Mouse (Mus musculus) MEL (cell line): ENCODE results near the gene Zfp598. TPM values are rescaled to one million over a fixed set of nuclear protein-coding genes. Genes with fewer than 3 reads are reported as not detected.

Experiments used
- DNase-seq: peaks from one replicate; pipeline ENCODE4 v3.0.0; 2011; ENCODE audit warnings: low read depth, low spot score
- H3K27ac ChIP-seq: 2 replicates; pipeline ENCODE4 v1.5.1; 2012; ENCODE audit warnings: low read depth, mild to moderate bottlenecking, control low read depth, low read length, moderate library complexity; ENCODE audit not compliant: control insufficient read depth
- H3K27me3 ChIP-seq, 2 experiments: fragments of 150-350 bp in 1 of 2; sonication (generic) in 1 of 2; 2 replicates each; pipeline ENCODE4 v1.6.1; 2012; ENCODE audit warnings: low read length in 2 of 2, mild to moderate bottlenecking in 2 of 2, improper control_type of control experiment in 1 of 2, moderate library complexity in 1 of 2; ENCODE audit not compliant: insufficient read depth in 2 of 2, control insufficient read depth in 1 of 2
- H3K36me3 ChIP-seq, 2 experiments: 2 replicates each; pipeline ENCODE4 v1.6.1; 2012 to 2014; ENCODE audit warnings: low read length in 2 of 2, improper control_type of control experiment in 1 of 2, inconsistent platforms in 1 of 2, mild to moderate bottlenecking in 1 of 2; ENCODE audit not compliant: insufficient read depth in 2 of 2, control insufficient read depth in 1 of 2
- H3K4me1 ChIP-seq, 2 experiments: fragments of 150-350 bp in 1 of 2; sonication (generic) in 1 of 2; 2 replicates each; pipeline ENCODE4 v1.6.1; 2012; ENCODE audit warnings: low read length in 2 of 2, improper control_type of control experiment in 1 of 2, mild to moderate bottlenecking in 1 of 2; ENCODE audit not compliant: insufficient read depth in 2 of 2, control insufficient read depth in 1 of 2
- H3K4me3 ChIP-seq, 2 experiments: fragments of 150-350 bp in 1 of 2; sonication (generic) in 1 of 2; 2 replicates each; pipeline ENCODE4 v1.5.1; 2012; ENCODE audit warnings: low read depth in 2 of 2, low read length in 2 of 2, mild to moderate bottlenecking in 2 of 2, moderate library complexity in 2 of 2, control low read depth in 1 of 2, improper control_type of control experiment in 1 of 2; ENCODE audit not compliant: control insufficient read depth in 1 of 2, insufficient read depth in 1 of 2
- H3K79me2 ChIP-seq: 2 replicates; pipeline ENCODE4 v1.6.1; 2012; ENCODE audit warnings: mild to moderate bottlenecking, low read length, moderate library complexity; ENCODE audit not compliant: control insufficient read depth, poor library complexity, insufficient read depth
- H3K9ac ChIP-seq: 2 replicates; pipeline ENCODE4 v1.6.1; 2012; ENCODE audit warnings: low read depth, mild to moderate bottlenecking, control low read depth, low read length, moderate library complexity; ENCODE audit not compliant: control insufficient read depth, poor library complexity, severe bottlenecking
- H3K9me3 ChIP-seq: fragments of 150-350 bp; sonication (generic); replicated peaks from 2 replicates; pipeline ENCODE4 v1.6.1; 2012; ENCODE audit warnings: mild to moderate bottlenecking, low read length, improper control_type of control experiment, moderate library complexity; ENCODE audit not compliant: insufficient read depth
- BHLHE40 ChIP-seq: IDR thresholded peaks from 2 replicates; pipeline ENCODE4 v1.6.1; 2012; ENCODE audit warnings: low read depth, mild to moderate bottlenecking, inconsistent platforms, low read length, improper control_type of control experiment, borderline replicate concordance
- CHD1 ChIP-seq: IDR thresholded peaks from 2 replicates; pipeline ENCODE4 v1.6.1; 2012; ENCODE audit warnings: low read depth, mild to moderate bottlenecking, inconsistent platforms, low read length, improper control_type of control experiment
- EP300 ChIP-seq, 2 experiments: IDR thresholded peaks; 2 replicates each; pipeline ENCODE4 v1.6.1; 2011; ENCODE audit warnings: improper control_type of control experiment in 2 of 2, low read length in 2 of 2, low read depth in 1 of 2, mild to moderate bottlenecking in 1 of 2
- GABPA ChIP-seq: IDR thresholded peaks from 2 replicates; pipeline ENCODE4 v1.6.1; 2012; ENCODE audit warnings: low read depth, mild to moderate bottlenecking, inconsistent platforms, low read length, improper control_type of control experiment, moderate library complexity
- HCFC1 ChIP-seq: IDR thresholded peaks from 2 replicates; pipeline ENCODE4 v1.6.1; 2012; ENCODE audit warnings: low read depth, mild to moderate bottlenecking, inconsistent platforms, low read length, improper control_type of control experiment, moderate library complexity
- JUND ChIP-seq: IDR thresholded peaks from 2 replicates; pipeline ENCODE4 v1.6.1; 2011; ENCODE audit warnings: low read depth, mild to moderate bottlenecking, improper control_type of control experiment, low read length
- KAT2A ChIP-seq: conservative IDR thresholded peaks from 2 replicates; pipeline ENCODE4 v1.6.1; 2012; ENCODE audit warnings: low read depth, low read length, improper control_type of control experiment, inconsistent platforms
- MAFK ChIP-seq: IDR thresholded peaks from 2 replicates; pipeline ENCODE4 v1.6.1; 2011; ENCODE audit warnings: low read depth, mild to moderate bottlenecking, low read length, improper control_type of control experiment, borderline replicate concordance
- MAZ ChIP-seq: IDR thresholded peaks from 2 replicates; pipeline ENCODE4 v1.6.1; 2012; ENCODE audit warnings: low read depth, mild to moderate bottlenecking, inconsistent platforms, low read length, improper control_type of control experiment
- MYB ChIP-seq: IDR thresholded peaks from 2 replicates; pipeline ENCODE4 v1.6.1; 2011; ENCODE audit warnings: mild to moderate bottlenecking, low read depth, low read length, improper control_type of control experiment
- NELFE ChIP-seq: IDR thresholded peaks from 2 replicates; pipeline ENCODE4 v1.6.1; 2011; ENCODE audit warnings: low read depth, low read length, improper control_type of control experiment
- NRF1 ChIP-seq: IDR thresholded peaks from 2 replicates; pipeline ENCODE4 v1.6.1; 2014; ENCODE audit warnings: low read depth, mild to moderate bottlenecking, inconsistent platforms, low read length, improper control_type of control experiment, moderate library complexity; ENCODE audit not compliant: poor library complexity, insufficient read depth, severe bottlenecking
- POLR2A ChIP-seq, 2 experiments: IDR thresholded peaks; 2 replicates each; pipeline ENCODE4 v1.6.1; 2011 to 2012; ENCODE audit warnings: low read length in 2 of 2, mild to moderate bottlenecking in 2 of 2, control low read depth in 1 of 2, improper control_type of control experiment in 1 of 2, low read depth in 1 of 2, moderate library complexity in 1 of 2; ENCODE audit not compliant: control insufficient read depth in 1 of 2, insufficient read depth in 1 of 2, poor library complexity in 1 of 2
- POLR2AphosphoS5 ChIP-seq: IDR thresholded peaks from 2 replicates; pipeline ENCODE4 v1.6.1; 2012; ENCODE audit warnings: low read depth, borderline replicate concordance, mild to moderate bottlenecking, inconsistent platforms, low read length, moderate library complexity, mixed read lengths
- TCF12 ChIP-seq: IDR thresholded peaks from 2 replicates; pipeline ENCODE4 v1.6.1; 2014; ENCODE audit warnings: low read depth, mild to moderate bottlenecking, inconsistent platforms, low read length, improper control_type of control experiment, moderate library complexity
- UBTF ChIP-seq: IDR thresholded peaks from 2 replicates; pipeline ENCODE4 v1.6.1; 2012; ENCODE audit warnings: low read depth, mild to moderate bottlenecking, inconsistent platforms, low read length, improper control_type of control experiment, moderate library complexity, borderline replicate concordance; ENCODE audit not compliant: insufficient read depth
- USF2 ChIP-seq, 2 experiments: IDR thresholded peaks; 2 replicates each; pipeline ENCODE4 v1.6.1; 2011 to 2012; ENCODE audit warnings: improper control_type of control experiment in 2 of 2, low read length in 2 of 2, borderline replicate concordance in 1 of 2, inconsistent platforms in 1 of 2, low read depth in 1 of 2, mild to moderate bottlenecking in 1 of 2; ENCODE audit not compliant: insufficient read depth in 1 of 2
- ZMIZ1 ChIP-seq: IDR thresholded peaks from 2 replicates; pipeline ENCODE4 v1.6.1; 2012; ENCODE audit warnings: low read depth, mild to moderate bottlenecking, inconsistent platforms, low read length, improper control_type of control experiment, moderate library complexity
- ZNF384 ChIP-seq: IDR thresholded peaks from 2 replicates; pipeline ENCODE4 v1.6.1; 2012; ENCODE audit warnings: low read depth, mild to moderate bottlenecking, inconsistent platforms, low read length, improper control_type of control experiment
- polyA plus RNA-seq, 2 experiments: library from polyadenylated mRNA; stranded (reverse) in 1 of 2; unstranded in 1 of 2; fragments of >175 nt in 1 of 2; fragments of >200 nt in 1 of 2; gene quantifications; 2 replicates each; pipeline versions ENCODE4 v1.2.1 to v1.2.4; 2012; ENCODE audit warnings: low replicate concordance in 2 of 2, low read depth in 1 of 2; ENCODE audit not compliant: insufficient read length in 2 of 2, insufficient read depth in 1 of 2, missing spikeins in 1 of 2
- total RNA-seq: library from RNA; depleted of rRNA; stranded (reverse); fragments of 300-350 nt; gene quantifications from 2 replicates; pipeline ENCODE4 v1.2.3, GENCODE M21; 2012

The Zfp598 gene
- total and polyA plus RNA-seq, 3 experiments: 22.2 to 80.4 (median 59.0) TPM

GRCm38 (mm10) chr17:24645916-24646315, 23.6 kb upstream of the Zfp598 start:
- Histone ChIP-seq H3K4me1 (no peaks in the 10 kb centered on the region), H3K9me3 (no peaks in the 10 kb centered on the region), H3K79me2 (no peaks in the 10 kb centered on the region), H3K27me3 (peaks cover 8 to 16% of the 10 kb centered on the region in 2 experiments), H3K36me3 (no peaks in the 10 kb centered on the region), H3K9ac (no peak overlapping the region), H3K27ac (no peak overlapping the region), H3K4me3 (no peak overlapping the region)
- TF ChIP-seq MAZ: no peak
- no peak for TF ChIP-seq BHLHE40
- no peak for TF ChIP-seq JUND
- no peak for TF ChIP-seq TCF12
- TF ChIP-seq NELFE: no peak
- no peak for TF ChIP-seq MAFK
- no peak for TF ChIP-seq GABPA
- no peak for TF ChIP-seq UBTF
- TF ChIP-seq KAT2A: no peak
- TF ChIP-seq POLR2AphosphoS5: no peak
- no peak for TF ChIP-seq CHD1
- TF ChIP-seq NRF1: no peak
- TF ChIP-seq HCFC1: no peak
- TF ChIP-seq MYB: no peak
- no peak for TF ChIP-seq EP300 (IDR thresholded peaks at IDR 0.05; ENCODE audit: low read depth in 1 of 2, low read length in 2 of 2)
- no peak for TF ChIP-seq ZNF384
- TF ChIP-seq USF2 (IDR thresholded peaks at IDR 0.05; ENCODE audit: borderline replicate concordance in 1 of 2, insufficient read depth in 1 of 2, low read depth in 1 of 2, low read length in 2 of 2): no peak
- TF ChIP-seq POLR2A (IDR thresholded peaks at IDR 0.05; ENCODE audit: control insufficient read depth in 1 of 2, insufficient read depth in 1 of 2, low read depth in 1 of 2, low read length in 2 of 2, poor library complexity in 1 of 2): no peak
- no peak for DNase-seq

- H3K36me3 ChIP-seq: no peaks in the 10 kb centered on the region
- no peaks in the 10 kb centered on the region for H3K79me2 ChIP-seq
- H3K4me3 ChIP-seq: no peak overlapping the region
- no peaks in the 10 kb centered on the region for H3K4me1 ChIP-seq
- H3K9me3 ChIP-seq: no peaks in the 10 kb centered on the region
- H3K9ac ChIP-seq: no peak overlapping the region
- peaks cover 11 to 19% of the 10 kb centered on the region in 2 experiments for H3K27me3 ChIP-seq
- H3K27ac ChIP-seq: no peak overlapping the region
- DNase-seq: no peak
- TF ChIP-seq BHLHE40 (no peak), ZMIZ1 (no peak)
Measured at GRCm38 (mm10) chr17:24646381-24646780, 23.1 kb upstream of the Zfp598 start.
